Mouse (Mus musculus) heart, postnatal 25 days (tissue): ENCODE measurements at regions not wholly inside any gene's neighbourhood (a gene's known extent, or its start where the extent isn't known, plus 50 kb on each side); places are given as distances from the start of the nearest gene placed in this dataset.
"Not testable (repeated sequence)": the region's sequence is repeated elsewhere in the genome, so short reads cannot be mapped to it uniquely, and the experiment has no call there.

Source experiments
- DNase-seq: peaks from one replicate; pipeline ENCODE4 v3.0.0; 2022; ENCODE audit warnings: low spot score
- intact Hi-C: fragments of 180-260 bp; cut with DNase I; formaldehyde crosslinking; loops from one replicate; pipeline ENCODE4 v1.15.1; 2025

DNA sequence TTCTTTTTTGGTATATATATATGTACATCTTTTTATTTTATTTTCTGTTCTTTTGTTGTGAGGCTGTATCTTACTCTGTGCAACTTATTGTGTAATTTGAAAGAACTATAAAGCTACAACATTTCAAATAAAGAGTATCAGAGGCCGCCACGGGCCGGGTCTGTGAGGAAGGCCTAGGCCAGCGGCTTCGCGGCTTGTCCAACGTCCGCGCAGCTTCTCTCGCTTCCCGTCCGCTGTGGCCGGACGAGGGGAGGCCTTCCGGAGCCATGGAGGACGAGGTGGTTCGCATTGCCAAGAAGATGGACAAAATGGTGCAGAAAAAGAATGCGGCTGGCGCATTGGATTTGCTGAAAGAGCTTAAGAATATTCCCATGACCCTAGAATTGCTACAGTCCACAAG lies 167.4 kb downstream of the Kif21a start:
- intact Hi-C loops, DNase-seq: not testable (repeated sequence)

DNA sequence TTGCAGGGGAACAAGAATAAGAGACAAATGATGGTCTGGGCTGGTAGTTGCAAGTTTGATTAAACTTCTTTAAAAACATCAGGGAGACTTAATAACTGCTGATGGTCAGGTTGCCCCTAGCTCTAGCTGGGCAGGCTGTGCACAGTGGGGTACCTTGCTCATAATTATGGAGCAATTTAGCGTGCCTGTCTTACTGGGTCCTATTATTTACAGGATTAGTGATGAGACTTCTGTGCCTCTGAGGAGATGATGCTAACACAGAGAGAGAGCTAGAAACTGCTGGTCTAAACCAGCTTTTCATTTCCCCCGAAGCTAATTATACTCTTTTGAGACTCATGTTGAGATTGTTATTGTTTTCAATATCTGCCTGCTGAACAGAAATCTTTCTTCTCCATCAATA lies 180.3 kb downstream of the Kif21a start:
- DNase-seq, result no peak

DNA sequence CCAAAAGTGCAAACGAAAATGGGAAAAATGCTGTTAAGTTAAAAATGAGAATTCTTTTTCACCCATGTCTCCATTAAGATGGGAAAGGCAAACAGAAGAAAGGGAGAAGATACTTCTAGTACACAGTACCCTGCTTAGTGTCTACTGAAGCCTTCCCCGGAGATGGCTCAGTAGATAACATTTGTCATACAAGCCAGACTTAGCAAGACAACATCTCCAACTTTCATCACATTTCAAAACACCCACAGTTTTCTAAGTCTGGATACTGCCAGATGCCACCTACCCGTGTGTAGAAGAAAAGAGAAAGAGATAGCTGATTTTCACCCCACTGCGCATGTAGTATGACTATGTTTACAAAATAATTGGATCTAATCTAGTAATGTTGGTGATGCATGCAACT lies 174.5 kb upstream of the Cpne8 start:
- DNase-seq, intact Hi-C loops: not testable (repeated sequence)

More for the DNA sequence above, 180.3 kb downstream of the Kif21a start:
- intact Hi-C loops, result no loop called here

DNA sequence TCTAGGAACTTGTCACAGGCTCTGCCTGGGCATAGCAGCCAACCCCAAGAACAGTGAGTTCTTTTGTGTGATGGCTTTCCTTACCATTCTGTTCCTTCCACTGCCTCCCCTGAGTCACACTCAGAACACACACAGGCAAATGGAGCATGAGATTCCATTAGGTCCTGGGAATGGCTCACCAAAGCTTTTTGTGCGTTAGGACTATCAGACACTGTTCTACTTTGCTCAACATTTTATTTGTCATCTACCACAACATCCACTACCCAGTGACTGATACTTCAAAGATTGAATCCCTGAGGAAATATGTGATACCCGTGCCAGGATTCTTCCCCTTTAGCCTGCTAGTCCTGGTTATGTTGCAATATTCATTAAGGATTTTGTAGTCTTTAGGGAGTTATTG lies 172.8 kb upstream of the Cpne8 start:
- intact Hi-C loops, result no loop called here
- DNase-seq, result no peak

DNA sequence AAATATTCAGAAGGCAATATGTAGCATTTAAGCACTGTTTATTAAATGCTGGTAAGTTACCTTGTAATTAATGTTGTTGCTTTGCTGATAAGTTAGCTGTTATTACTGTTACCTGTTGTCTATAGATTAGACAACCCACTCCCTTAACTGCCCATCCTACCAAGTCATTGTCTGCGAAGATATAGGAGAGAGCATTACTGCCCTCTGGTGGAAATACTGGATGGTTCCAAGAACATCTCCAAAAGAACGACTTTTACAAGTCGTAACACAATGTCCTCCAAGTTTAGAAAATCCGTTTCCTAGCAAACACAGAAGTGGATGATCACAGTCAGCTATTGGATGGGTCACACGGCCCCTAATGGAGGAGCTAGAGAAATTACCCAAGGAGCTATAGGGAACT lies 162.2 kb upstream of the Cpne8 start:
- no peak for DNase-seq
- intact Hi-C loops, result loop anchor here (2.0 to 5.0 kb wide), 2 partner anchors 159 to 591 kb away; no protein-coding TSS in a partner anchor

DNA sequence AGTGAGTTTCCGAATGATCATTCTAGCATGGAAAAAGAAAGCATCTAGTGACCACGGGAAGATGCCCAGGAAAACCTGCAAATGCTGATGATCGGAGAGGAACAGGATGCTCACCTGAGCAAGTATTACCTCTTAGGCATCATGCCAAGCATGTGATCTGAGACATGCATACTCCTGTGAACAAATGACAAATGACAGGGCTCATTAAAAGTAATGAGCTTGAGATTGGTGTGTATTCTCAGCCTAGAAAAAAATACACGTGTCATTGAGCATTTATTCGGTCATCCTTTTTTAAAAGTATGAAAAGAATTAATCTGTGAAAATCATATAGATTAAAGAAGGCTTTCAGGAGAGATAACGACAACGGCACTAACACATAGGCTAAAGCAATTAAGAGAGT lies 156.4 kb upstream of the Cpne8 start:
- intact Hi-C loops, result no loop called here
- DNase-seq, result no peak

DNA sequence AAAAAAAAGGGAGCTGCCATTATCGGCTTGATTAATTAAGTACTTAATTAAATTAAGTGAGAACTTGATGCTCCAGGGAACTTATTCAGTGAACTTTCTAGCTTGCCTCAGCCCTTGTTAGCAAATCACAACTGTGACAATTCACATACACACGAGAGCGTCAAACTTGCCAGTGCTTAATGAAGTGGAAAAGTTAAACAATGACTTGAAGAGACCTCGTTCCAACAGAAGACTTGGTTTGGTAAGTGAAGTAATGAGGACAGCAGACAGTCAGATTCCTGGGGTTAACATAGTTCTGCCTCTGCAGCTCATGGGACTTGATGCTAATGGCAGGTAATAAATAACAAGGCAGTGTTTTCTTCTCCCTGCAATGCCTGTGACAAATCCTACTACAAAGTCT lies 148.6 kb upstream of the Cpne8 start:
- no peak for DNase-seq
- intact Hi-C loops, result no loop called here

DNA sequence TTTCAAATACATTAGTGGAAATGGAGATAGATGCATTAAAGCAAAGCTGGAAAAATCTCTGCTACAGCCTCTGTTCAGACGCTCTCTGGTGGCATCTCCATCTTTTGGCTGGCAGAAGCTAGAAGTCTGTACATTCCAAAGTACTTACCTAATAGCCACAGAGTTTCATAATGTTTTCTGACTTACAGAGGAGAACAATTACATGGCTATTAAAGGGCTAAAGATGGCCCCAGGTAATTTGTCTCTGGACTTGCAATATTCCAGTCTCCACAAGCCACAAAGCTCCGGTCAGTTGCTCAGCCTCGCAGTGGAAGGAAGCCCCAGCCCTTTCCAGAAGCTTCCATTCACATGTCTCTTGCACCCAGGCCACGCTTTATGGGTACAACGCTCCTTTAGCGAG lies 143.1 kb upstream of the Cpne8 start:
- intact Hi-C loops, result no loop called here
- DNase-seq, result no peak

DNA sequence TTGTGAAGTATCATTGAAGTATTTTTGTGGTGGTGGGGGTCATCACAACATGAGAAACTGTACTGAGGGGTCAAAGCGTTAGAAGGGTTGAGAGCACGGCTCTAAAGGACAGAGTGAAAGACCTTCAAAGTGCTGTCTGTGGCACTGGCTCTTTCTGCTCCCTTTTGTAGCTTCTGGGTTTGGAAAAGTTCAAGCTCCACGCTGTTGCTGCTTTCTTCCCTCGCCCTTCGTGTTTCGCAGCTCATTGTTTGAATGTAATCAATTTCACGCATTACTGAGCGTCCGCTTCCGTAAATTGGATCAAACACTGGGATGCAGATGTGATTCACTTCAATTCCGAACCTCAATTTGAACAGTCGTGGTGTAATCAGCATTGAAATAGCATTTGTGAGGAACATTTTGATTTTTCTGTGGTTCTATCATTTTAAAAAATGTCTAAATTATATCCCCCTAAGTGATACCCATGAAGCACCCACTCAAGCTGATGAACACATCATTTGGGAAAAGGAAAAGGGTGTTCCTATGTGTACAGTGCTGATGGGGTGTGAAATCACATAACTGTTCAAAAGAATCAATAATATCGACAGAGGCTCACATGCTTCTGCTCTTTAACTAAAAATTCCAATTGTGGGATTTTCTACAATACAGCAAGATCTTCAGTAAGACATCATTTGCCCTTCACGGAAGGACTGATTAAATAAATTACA lies 140.9 kb upstream of the Cpne8 start:
- intact Hi-C loops, result no loop called here
- DNase-seq, result no peak

DNA sequence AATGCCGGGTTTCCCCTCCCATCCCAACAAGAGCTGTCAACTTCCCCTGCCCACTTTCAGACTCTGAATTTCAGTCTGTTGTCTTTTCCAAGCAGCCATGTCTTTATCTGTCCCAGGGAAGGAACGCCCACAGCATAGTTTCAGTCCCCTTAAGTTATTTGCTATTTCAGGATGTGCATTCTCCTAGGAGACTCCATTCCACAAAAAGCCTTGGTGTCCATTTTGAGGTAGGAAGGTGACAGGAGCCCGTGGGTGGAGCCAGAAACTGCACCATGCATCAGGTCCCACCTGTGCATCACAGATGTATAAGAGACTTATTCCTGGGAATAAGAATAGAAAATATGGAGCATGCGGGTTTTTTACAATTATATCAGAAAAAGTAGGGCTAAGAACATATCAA lies 138.9 kb upstream of the Cpne8 start:
- intact Hi-C loops, result no loop called here
- DNase-seq, result no peak

DNA sequence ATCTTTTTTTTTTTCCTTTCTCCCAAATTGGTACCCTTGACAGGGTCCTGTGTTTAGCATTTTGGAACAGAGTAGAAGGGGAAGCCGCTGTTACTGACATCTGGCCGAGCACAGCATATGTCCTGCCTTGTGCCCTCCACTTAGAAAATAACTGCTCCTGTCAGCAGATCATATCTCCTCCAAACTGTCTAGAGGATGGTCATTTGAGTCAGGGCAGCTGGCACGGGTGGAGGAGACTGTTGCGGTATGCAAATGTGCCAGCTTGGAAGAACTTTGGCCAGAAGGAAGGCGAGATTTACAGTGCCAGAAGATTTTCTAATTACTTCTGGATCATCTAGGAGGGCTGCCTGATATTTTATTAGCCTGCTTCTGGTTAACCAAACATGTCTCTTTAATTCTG lies 134.7 kb upstream of the Cpne8 start:
- intact Hi-C loops, result no loop called here

DNA sequence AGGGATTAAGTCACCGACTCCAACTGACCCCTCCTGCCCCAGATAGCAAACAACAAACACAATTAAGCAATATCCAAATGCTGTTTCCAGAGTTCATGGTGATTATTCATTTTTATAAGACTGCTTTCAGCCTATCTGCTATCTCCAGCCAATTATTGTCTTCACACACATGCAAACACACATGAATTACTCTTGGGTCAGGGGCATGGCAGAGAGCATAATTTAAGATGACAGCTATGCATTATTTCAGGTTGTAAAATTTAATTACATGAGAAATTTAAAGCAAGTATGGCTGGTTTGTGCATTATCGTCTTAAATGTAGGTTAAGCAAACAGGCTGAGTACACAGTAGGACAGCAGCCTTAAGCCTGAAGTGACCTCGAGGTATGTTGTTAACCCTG lies 131.1 kb upstream of the Cpne8 start:
- intact Hi-C loops, result no loop called here
- DNase-seq, result no peak

More for the DNA sequence above, 134.7 kb upstream of the Cpne8 start:
- no peak for DNase-seq

DNA sequence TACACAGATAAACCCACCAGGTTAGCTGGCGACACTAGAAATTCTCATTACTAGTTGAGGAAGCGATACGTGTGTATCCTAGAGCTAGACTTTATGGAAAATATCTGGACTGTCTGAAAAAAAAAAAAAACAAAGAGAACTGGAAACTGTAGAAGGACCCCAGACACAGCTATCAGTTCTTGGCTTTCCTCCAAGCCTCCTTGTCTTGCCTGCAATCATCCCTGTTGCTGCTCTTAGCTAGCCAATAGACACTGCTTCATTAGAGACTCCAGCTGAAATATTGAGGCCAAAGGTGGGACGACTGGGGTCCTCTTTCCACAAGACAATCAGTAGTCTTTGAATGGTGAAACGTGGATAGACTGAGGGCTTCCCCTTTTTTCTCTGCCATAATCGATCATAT lies 129.0 kb upstream of the Cpne8 start:
- intact Hi-C loops, result no loop called here
- DNase-seq, result no peak

DNA sequence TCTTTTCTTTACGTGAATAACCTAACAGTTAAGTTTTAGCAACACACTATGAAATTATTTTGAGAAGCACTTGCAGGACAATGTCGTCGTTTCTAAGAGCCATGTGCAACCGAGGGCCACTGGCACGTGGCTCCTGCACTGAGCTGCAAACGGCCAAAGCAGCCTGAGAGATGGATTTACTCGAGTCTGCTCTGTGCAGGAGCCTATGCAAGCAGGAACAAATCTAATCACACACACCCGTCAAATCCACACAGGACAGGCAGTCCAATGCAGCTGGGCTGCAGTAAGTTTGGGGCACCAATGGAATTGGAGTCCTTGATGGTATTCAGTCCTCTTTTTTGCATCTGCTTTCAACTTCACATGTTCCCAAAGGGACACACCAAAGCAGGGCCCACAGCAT lies 118.8 kb upstream of the Cpne8 start:
- no peak for DNase-seq
- intact Hi-C loops, result no loop called here

DNA sequence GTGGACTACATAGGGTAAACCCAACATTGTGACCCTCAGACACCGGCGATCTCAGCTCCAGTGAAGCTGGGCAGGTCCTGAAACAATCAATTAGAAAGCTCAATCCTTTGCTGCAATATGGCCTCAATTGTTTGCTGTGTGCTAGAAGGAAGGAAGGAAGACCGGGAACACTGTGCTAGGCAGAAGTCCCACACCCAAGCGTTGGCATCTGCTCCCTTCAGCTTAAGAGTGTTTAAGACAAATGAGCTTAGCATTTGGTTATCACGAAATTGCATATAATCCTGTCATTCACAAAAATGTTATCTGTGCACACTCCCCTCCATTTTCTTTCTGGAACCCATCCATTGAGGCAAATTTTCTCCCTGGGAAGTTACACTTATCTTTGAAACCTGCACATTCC lies 110.7 kb upstream of the Cpne8 start:
- intact Hi-C loops, result no loop called here
- DNase-seq, result no peak

DNA sequence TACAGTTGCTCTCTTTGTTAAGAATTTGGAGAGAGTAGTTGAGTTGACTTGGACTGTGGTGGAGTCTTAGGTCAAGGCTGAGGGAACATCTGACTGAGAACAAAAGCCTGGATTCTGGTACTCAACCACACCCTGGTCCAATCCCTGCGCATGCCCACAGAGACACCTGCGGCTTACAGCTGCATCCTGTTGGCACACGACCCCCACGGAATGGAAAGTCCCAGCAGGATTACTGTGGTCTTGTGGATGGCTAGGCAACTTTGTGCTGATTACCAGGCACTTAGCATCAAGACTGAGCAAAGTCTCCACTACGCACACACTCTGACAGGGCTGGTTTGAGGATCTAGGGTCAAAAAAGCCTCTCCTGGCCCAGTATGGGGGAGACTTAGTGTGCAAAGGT lies 105.5 kb upstream of the Cpne8 start:
- intact Hi-C loops, result no loop called here
- DNase-seq, result no peak

DNA sequence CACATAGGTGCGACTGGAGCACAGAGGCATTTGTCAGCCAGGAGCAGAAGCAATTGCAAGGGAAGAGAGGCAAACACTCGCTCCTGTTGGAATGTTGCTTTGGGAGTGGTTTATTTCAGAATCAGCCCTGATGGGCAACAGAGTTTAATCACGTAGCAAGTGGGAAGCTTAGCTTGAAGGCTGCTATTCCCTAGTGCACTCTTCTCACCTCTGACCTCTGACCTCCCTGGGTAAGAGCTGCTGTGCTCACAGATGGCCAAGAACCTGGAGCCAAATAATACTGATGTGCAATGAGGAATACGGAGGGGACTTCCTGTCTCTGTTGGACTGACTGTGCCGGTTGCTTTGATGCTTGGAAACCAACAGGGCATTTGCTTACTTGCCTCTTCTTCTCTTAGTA lies 88.3 kb upstream of the Cpne8 start:
- intact Hi-C loops, result no loop called here
- DNase-seq, result no peak

DNA sequence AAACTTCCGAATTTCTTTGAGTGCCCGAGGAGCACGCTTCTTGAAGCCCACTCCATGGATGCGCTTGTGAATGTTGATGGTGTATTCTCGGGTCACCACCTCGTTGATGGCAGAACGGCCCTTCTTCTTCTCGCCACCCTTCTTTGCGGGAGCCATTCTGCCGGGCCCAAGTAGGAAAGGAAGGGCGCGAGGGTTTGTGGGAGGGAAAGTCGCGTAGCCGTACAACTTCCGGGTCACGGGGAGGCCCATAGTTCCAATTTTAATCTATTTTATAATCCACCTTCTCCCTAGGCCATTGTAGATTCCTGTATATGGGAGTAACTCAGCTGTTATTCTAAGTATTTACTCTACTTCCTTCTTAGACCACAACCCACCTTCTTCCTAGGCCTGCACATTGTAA lies 85.3 kb upstream of the Cpne8 start:
- intact Hi-C loops, DNase-seq: not testable (repeated sequence)

DNA sequence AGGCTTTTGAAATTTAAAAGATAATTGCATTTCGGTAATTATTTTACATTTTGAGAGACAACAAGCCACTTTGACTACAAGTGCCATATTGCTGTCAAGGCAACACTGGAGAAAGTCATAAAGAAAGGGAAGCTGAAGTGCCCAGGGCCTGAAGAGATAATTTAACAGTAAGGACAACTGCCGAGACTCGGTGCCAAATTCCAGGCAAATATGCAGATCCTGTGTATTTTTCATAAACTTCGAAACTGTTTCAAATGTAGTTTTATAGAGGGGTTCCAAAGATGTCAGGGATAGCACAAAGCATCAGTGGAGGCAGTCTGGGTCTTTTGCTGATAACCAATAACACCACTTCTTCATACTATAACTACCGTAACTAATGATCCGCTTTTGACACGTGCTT lies 54.7 kb upstream of the Cpne8 start:
- no peak for DNase-seq
- intact Hi-C loops, result no loop called here
